Mouse (Mus musculus): ENCODE measurements at regions not wholly inside any gene's neighbourhood (a gene's known extent, or its start where the extent isn't known, plus 50 kb on each side); places are given as distances from the start of the nearest gene placed in this dataset.

DNA sequence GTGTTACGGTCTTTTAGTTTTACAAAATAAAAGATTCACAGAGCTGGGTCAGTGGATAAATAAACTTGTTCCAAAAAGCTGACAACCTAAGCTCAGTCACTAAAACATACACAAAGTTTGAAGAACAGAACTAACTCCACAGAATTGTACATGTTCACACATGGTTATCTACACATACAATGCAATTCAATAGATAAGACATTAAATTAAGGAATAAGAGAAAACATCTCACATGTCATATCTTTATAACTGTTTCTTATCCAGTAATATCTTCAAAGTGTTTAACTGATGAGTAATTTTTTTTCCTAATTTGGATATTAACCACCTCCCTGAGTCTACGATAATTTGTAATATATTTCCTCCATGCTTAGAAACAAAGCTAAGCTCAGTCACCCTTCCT, 625.5 kb downstream of the Kcnj2 start:
- DNase-seq (ENCODE audit: low spot score) (no peak), ATAC-seq (ENCODE audit: insufficient read depth, low read depth) (no peak)
- TF ChIP-seq CTCF (IDR thresholded peaks at IDR 0.05; ENCODE audit: low read depth) (no peak), EP300 (IDR thresholded peaks at IDR 0.05; ENCODE audit: low read depth) (no peak)
- Histone ChIP-seq H3K4me1 (ENCODE audit: control insufficient read depth, insufficient read depth) (no peaks in the 10 kb centered on the region), H3K4me3 (ENCODE audit: low read depth, low read length) (no peak overlapping the region), H3K27me3 (ENCODE audit: control insufficient read depth, insufficient read depth, low read length) (no peaks in the 10 kb centered on the region), H3K36me3 (replicated peaks; ENCODE audit: control insufficient read depth, insufficient read depth, low read length) (no peaks in the 10 kb centered on the region), H3K9ac (replicated peaks; ENCODE audit: low read depth, low read length) (no peak overlapping the region), H3K27ac (ENCODE audit: low read depth) (no peak overlapping the region), H3K4me2 (ENCODE audit: low read depth, low read length) (no peak overlapping the region), H3K9me3 (replicated peaks; ENCODE audit: control insufficient read depth, low read length) (no peaks in the 10 kb centered on the region)
- 84% methylated on average over 2 of the region's 2 CpGs for WGBS

DNA sequence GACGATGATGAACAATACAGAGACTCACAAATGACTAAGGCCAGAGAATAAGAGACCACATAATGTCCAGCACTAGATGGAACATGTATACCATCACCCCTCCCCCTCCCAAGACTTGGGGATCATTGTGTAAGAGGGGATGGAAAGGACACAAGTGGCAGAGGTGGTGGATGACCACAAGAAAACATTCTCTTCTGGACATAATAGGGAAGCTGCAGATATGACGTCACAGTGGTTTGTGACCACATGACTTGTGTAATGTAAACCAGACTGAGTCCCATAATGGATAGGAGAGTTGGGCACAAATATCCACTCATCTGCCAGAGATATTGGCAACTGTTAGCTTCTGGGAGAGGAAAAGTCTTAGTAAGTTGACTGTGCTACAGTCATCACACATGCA, 630.7 kb downstream of the Kcnj2 start:
- 73% methylated on average over 2 of the region's 2 CpGs for WGBS
- DNase-seq (ENCODE audit: low spot score) (no peak), ATAC-seq (ENCODE audit: insufficient read depth, low read depth) (no peak)
- Histone ChIP-seq H3K36me3 (replicated peaks; ENCODE audit: control insufficient read depth, insufficient read depth, low read length) (no peaks in the 10 kb centered on the region), H3K27me3 (ENCODE audit: control insufficient read depth, insufficient read depth, low read length) (no peaks in the 10 kb centered on the region), H3K9ac (replicated peaks; ENCODE audit: low read depth, low read length) (no peak overlapping the region), H3K9me3 (replicated peaks; ENCODE audit: control insufficient read depth, low read length) (no peaks in the 10 kb centered on the region), H3K4me3 (ENCODE audit: low read depth, low read length) (no peak overlapping the region), H3K4me2 (ENCODE audit: low read depth, low read length) (no peak overlapping the region), H3K4me1 (ENCODE audit: control insufficient read depth, insufficient read depth) (no peaks in the 10 kb centered on the region), H3K27ac (ENCODE audit: low read depth) (no peak overlapping the region)
- no peak for TF ChIP-seq EP300 (IDR thresholded peaks at IDR 0.05; ENCODE audit: low read depth)
- no peak for TF ChIP-seq CTCF (IDR thresholded peaks at IDR 0.05; ENCODE audit: low read depth)

DNA sequence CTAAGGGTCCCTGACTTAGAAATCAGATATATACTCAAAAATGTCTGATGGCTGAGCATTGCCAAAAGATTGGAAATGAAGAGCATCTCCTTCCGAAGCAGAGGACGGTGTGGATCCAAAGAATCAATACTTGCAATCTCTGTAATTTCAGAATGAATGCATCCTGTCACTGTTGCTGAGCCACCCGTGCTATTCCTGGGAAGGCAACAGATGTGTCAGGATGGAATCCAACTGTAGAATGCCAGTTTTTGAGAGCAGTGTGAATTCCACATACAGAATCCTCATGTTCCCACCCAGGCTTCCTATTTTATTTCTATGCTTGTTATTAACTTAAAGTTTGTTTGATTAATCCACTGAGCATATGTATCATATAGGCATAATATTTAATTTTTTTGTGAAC, 633.9 kb downstream of the Kcnj2 start:
- no peaks in the 10 kb centered on the region for H3K9me3 ChIP-seq (replicated peaks; ENCODE audit: control insufficient read depth, low read length)
- TF ChIP-seq EP300 (IDR thresholded peaks at IDR 0.05; ENCODE audit: low read depth) = no peak
- TF ChIP-seq CTCF (IDR thresholded peaks at IDR 0.05; ENCODE audit: low read depth) = no peak
- H3K9ac ChIP-seq (replicated peaks; ENCODE audit: low read depth, low read length) = no peak overlapping the region
- H3K27ac ChIP-seq (ENCODE audit: low read depth) = no peak overlapping the region
- DNase-seq (ENCODE audit: low spot score) (no peak), ATAC-seq (ENCODE audit: insufficient read depth, low read depth) (no peak)
- no peak overlapping the region for H3K4me3 ChIP-seq (ENCODE audit: low read depth, low read length)
- 76% methylated on average over 3 of the region's 3 CpGs for WGBS
- H3K4me2 ChIP-seq (ENCODE audit: low read depth, low read length) = no peak overlapping the region
- H3K4me1 ChIP-seq (ENCODE audit: control insufficient read depth, insufficient read depth) = no peaks in the 10 kb centered on the region
- H3K27me3 ChIP-seq (ENCODE audit: control insufficient read depth, insufficient read depth, low read length) = no peaks in the 10 kb centered on the region
- no peaks in the 10 kb centered on the region for H3K36me3 ChIP-seq (replicated peaks; ENCODE audit: control insufficient read depth, insufficient read depth, low read length)

- H3K36me3 ChIP-seq (replicated peaks; ENCODE audit: control insufficient read depth, insufficient read depth, low read length) = no peaks in the 10 kb centered on the region
- H3K4me2 ChIP-seq (ENCODE audit: low read depth, low read length) = no peak overlapping the region
- DNase-seq (ENCODE audit: low spot score) (no peak), ATAC-seq (ENCODE audit: insufficient read depth, low read depth) (no peak)
- H3K4me1 ChIP-seq (ENCODE audit: control insufficient read depth, insufficient read depth) = no peaks in the 10 kb centered on the region
- H3K4me3 ChIP-seq (ENCODE audit: low read depth, low read length) = no peak overlapping the region
- H3K27ac ChIP-seq (ENCODE audit: low read depth) = no peak overlapping the region
- H3K9me3 ChIP-seq (replicated peaks; ENCODE audit: control insufficient read depth, low read length) = no peaks in the 10 kb centered on the region
- H3K27me3 ChIP-seq (ENCODE audit: control insufficient read depth, insufficient read depth, low read length) = no peaks in the 10 kb centered on the region
- H3K9ac ChIP-seq (replicated peaks; ENCODE audit: low read depth, low read length) = no peak overlapping the region
- no peak for TF ChIP-seq EP300 (IDR thresholded peaks at IDR 0.05; ENCODE audit: low read depth)
- TF ChIP-seq CTCF (IDR thresholded peaks at IDR 0.05; ENCODE audit: low read depth) = no peak
- 59% methylated on average over 4 of the region's 4 CpGs for WGBS
Observed at GRCm38 (mm10) chr11:111706882-111707281, 640.9 kb downstream of the Kcnj2 start.

GRCm38 (mm10) chr11:111715401-111715800, 649.4 kb downstream of the Kcnj2 start:
- WGBS = 88% methylated on average over 5 of the region's 5 CpGs
- no peak overlapping the region for H3K27ac ChIP-seq (ENCODE audit: low read depth)
- ATAC-seq (ENCODE audit: insufficient read depth, low read depth) = no peak
- H3K9ac ChIP-seq (replicated peaks; ENCODE audit: low read depth, low read length) = no peak overlapping the region
- H3K36me3 ChIP-seq (replicated peaks; ENCODE audit: control insufficient read depth, insufficient read depth, low read length) = no peaks in the 10 kb centered on the region
- no peak overlapping the region for H3K4me3 ChIP-seq (ENCODE audit: low read depth, low read length)
- no peak for DNase-seq (ENCODE audit: low spot score)
- TF ChIP-seq EP300 (IDR thresholded peaks at IDR 0.05; ENCODE audit: low read depth) (no peak), CTCF (IDR thresholded peaks at IDR 0.05; ENCODE audit: low read depth) (no peak)
- H3K4me1 ChIP-seq (ENCODE audit: control insufficient read depth, insufficient read depth) = no peaks in the 10 kb centered on the region
- H3K4me2 ChIP-seq (ENCODE audit: low read depth, low read length) = no peak overlapping the region
- H3K9me3 ChIP-seq (replicated peaks; ENCODE audit: control insufficient read depth, low read length) = no peaks in the 10 kb centered on the region
- no peaks in the 10 kb centered on the region for H3K27me3 ChIP-seq (ENCODE audit: control insufficient read depth, insufficient read depth, low read length)

- Histone ChIP-seq H3K4me3 (ENCODE audit: low read depth, low read length) (no peak overlapping the region), H3K4me1 (ENCODE audit: control insufficient read depth, insufficient read depth) (no peaks in the 10 kb centered on the region), H3K36me3 (replicated peaks; ENCODE audit: control insufficient read depth, insufficient read depth, low read length) (no peaks in the 10 kb centered on the region), H3K27ac (ENCODE audit: low read depth) (no peak overlapping the region), H3K27me3 (ENCODE audit: control insufficient read depth, insufficient read depth, low read length) (no peaks in the 10 kb centered on the region), H3K4me2 (ENCODE audit: low read depth, low read length) (no peak overlapping the region), H3K9me3 (replicated peaks; ENCODE audit: control insufficient read depth, low read length) (no peaks in the 10 kb centered on the region), H3K9ac (replicated peaks; ENCODE audit: low read depth, low read length) (no peak overlapping the region)
- no peak for DNase-seq (ENCODE audit: low spot score)
- WGBS = 53% methylated on average over 4 of the region's 4 CpGs
- no peak for ATAC-seq (ENCODE audit: insufficient read depth, low read depth)
- TF ChIP-seq EP300 (IDR thresholded peaks at IDR 0.05; ENCODE audit: low read depth) = no peak
- TF ChIP-seq CTCF (IDR thresholded peaks at IDR 0.05; ENCODE audit: low read depth) = no peak
Observed at GRCm38 (mm10) chr11:111722276-111722675, 656.3 kb downstream of the Kcnj2 start.
